ENCODE assay signal across 8 mouse cellular contexts in genomic region chr12:3791732-3792131, GRCm38 (mm10). TPM values are rescaled to one million over a fixed set of nuclear protein-coding genes. Genes with fewer than 3 reads are reported as not detected.
DNase-seq lines count a peak whose midpoint lies in the region; ATAC-seq and TF ChIP-seq lines count a peak whose summit lies in the region.

No protein-coding gene starts in this region.

- TF ChIP-seq CTCF in intestine, postnatal 0 days (IDR thresholded peaks at IDR 0.05; ENCODE audit: low read depth): peak; percentile 99

- DNase-seq in adrenal gland, postnatal 14 days: peak; percentile 97
- peak; percentile 93 for DNase-seq in embryonic facial prominence, embryonic 10.5 days (ENCODE audit: low spot score)
- peak; percentile 33 for DNase-seq in gonadal fat pad, adult 2 months (ENCODE audit: low read depth)
- DNase-seq in left cerebral cortex, postnatal 36 days (ENCODE audit: low spot score in 2 of 2): peak; percentile 93 to 97
- peak; percentile 94 for DNase-seq in midbrain, embryonic 10.5 days (ENCODE audit: low spot score)
- DNase-seq in right cerebral cortex, postnatal 36 days (ENCODE audit: low spot score in 2 of 2): peak; percentile 92 to 94
- peak; percentile 87 to 96 for DNase-seq in urinary bladder, postnatal 4 days (ENCODE audit: low spot score in 2 of 2)

- H3K4me1 ChIP-seq in embryonic facial prominence, embryonic 10.5 days: peaks cover 42% of the 10 kb centered on the region
- peaks cover 7% of the 10 kb centered on the region; the same call in 1 of the 2 replicates for H3K4me1 ChIP-seq in intestine, postnatal 0 days (replicated peaks; ENCODE audit: control insufficient read depth, insufficient read depth, low read length)
- H3K4me1 ChIP-seq in midbrain, embryonic 10.5 days: peaks cover 39% of the 10 kb centered on the region

- peak overlapping the region; percentile 55 for H3K4me3 ChIP-seq in embryonic facial prominence, embryonic 10.5 days
- H3K4me3 ChIP-seq in intestine, postnatal 0 days (ENCODE audit: low read depth, low read length): peak overlapping the region; percentile 39
- peak overlapping the region; percentile 49 for H3K4me3 ChIP-seq in midbrain, embryonic 10.5 days

- H3K27me3 ChIP-seq in embryonic facial prominence, embryonic 10.5 days (replicated peaks; ENCODE audit: low read depth, poor library complexity, severe bottlenecking): peaks cover 32% of the 10 kb centered on the region
- no peaks in the 10 kb centered on the region for H3K27me3 ChIP-seq in intestine, postnatal 0 days (replicated peaks; ENCODE audit: control insufficient read depth, insufficient read depth, low read length)
- H3K27me3 ChIP-seq in midbrain, embryonic 10.5 days (ENCODE audit: low read depth, poor library complexity, severe bottlenecking): peaks cover 21% of the 10 kb centered on the region

- WGBS in embryonic facial prominence, embryonic 10.5 days: under 1% methylated on average over 22 of the region's 22 CpGs
- WGBS in intestine, postnatal 0 days: under 1% methylated on average over 22 of the region's 22 CpGs
- WGBS in midbrain, embryonic 10.5 days: under 1% methylated on average over 22 of the region's 22 CpGs

- intact Hi-C loops in left cerebral cortex, postnatal 36 days (cut with DNase I): loop anchor here (5.0 kb wide), 1 partner anchor 94 kb away; no protein-coding TSS in a partner anchor

- H3K4me2 ChIP-seq in intestine, postnatal 0 days (replicated peaks; ENCODE audit: low read depth): peak overlapping the region; percentile 66

- H3K9ac ChIP-seq in intestine, postnatal 0 days (ENCODE audit: low read depth, low read length): peak overlapping the region; percentile 35; the same call in 1 of the 2 replicates

- H3K9me3 ChIP-seq in embryonic facial prominence, embryonic 10.5 days: no peaks in the 10 kb centered on the region
- H3K9me3 ChIP-seq in intestine, postnatal 0 days (ENCODE audit: control insufficient read depth): no peaks in the 10 kb centered on the region
- H3K9me3 ChIP-seq in midbrain, embryonic 10.5 days (replicated peaks): no peaks in the 10 kb centered on the region

- no peaks in the 10 kb centered on the region for H3K36me3 ChIP-seq in embryonic facial prominence, embryonic 10.5 days (replicated peaks)
- H3K36me3 ChIP-seq in intestine, postnatal 0 days (ENCODE audit: control insufficient read depth, insufficient read depth): no peaks in the 10 kb centered on the region
- no peaks in the 10 kb centered on the region for H3K36me3 ChIP-seq in midbrain, embryonic 10.5 days

- H3K27ac ChIP-seq in embryonic facial prominence, embryonic 10.5 days (replicated peaks): peak overlapping the region; percentile 65
- no peak overlapping the region for H3K27ac ChIP-seq in intestine, postnatal 0 days (ENCODE audit: low read depth, low read length)
- peak overlapping the region; percentile 65 for H3K27ac ChIP-seq in midbrain, embryonic 10.5 days (replicated peaks)

- ATAC-seq in intestine, postnatal 0 days: peak; percentile 76

RNA-seq across cellular contexts. Expression of gene Dnmt3a, which starts 14.1 kb away (rescaled TPM):
- 95.6 and 106 TPM in 2 replicates for total RNA-seq in adrenal gland, postnatal 14 days (2021)
- 160 and 179 TPM in 2 replicates for polyA plus RNA-seq in embryonic facial prominence, embryonic 10.5 days (2016; fragmentation: Nextera tagmentation; extraction: Ambion mirVana)
- 12.0 and 13.2 TPM in 2 replicates for polyA plus RNA-seq in gonadal fat pad, adult 2 months (2012; rRNA removed)
- 33.9 and 42.2 TPM in 2 replicates for polyA plus RNA-seq in intestine, postnatal 0 days (2015; fragmentation: Nextera tagmentation; extraction: Ambion mirVana)
- 100 to 1,000 TPM; 100 to 124 TPM for total RNA-seq in left cerebral cortex, postnatal 36 days (2021)
- 92.2 and 115 TPM in 2 replicates for polyA plus RNA-seq in midbrain, embryonic 10.5 days (2016; fragmentation: Nextera tagmentation; extraction: Ambion mirVana)

Comparison
In these comparisons a context has a peak if more than half of its experiments do, and no peak if none do; other contexts are left out.
1. DNase-seq: peak in every context shown above with its lines; median percentile 97 in adrenal gland, postnatal 14 days; 95 in left cerebral cortex, postnatal 36 days; 94 in midbrain, embryonic 10.5 days; 93 in embryonic facial prominence, embryonic 10.5 days; 93 in right cerebral cortex, postnatal 36 days; 92 in urinary bladder, postnatal 4 days; 33 in gonadal fat pad, adult 2 months.